Mouse (Mus musculus): ENCODE data around the gene Nedd9. TPM values are rescaled to one million over a fixed set of nuclear protein-coding genes. Genes with fewer than 3 reads are reported as not detected.

The Nedd9 gene
- polyA plus RNA-seq, 1 experiment from 2014 or later, result 6.0 TPM

Other genes starting within 250 kb of the Nedd9 start
- gene Smim13, start 237.5 kb downstream of the Nedd9 start, polyA plus RNA-seq (2015; fragmentation: Nextera tagmentation; extraction: Ambion mirVana), result 4.5 and 4.8 TPM in 2 replicates
- not detected in 2 replicates for gene Gm17364, start 213.4 kb downstream of the Nedd9 start, polyA plus RNA-seq (2015; fragmentation: Nextera tagmentation; extraction: Ambion mirVana)
- 6.2 and 6.3 TPM in 2 replicates for gene Tmem170b, start 118.5 kb upstream of the Nedd9 start, polyA plus RNA-seq (2015; fragmentation: Nextera tagmentation; extraction: Ambion mirVana)